Mouse (Mus musculus) MEL (cell line): ENCODE measurements around the gene Il11. TPM values are rescaled to one million over a fixed set of nuclear protein-coding genes. Genes with fewer than 3 reads are reported as not detected.

Source experiments
- DNase-seq: peaks from one replicate; pipeline ENCODE4 v3.0.0; 2011; ENCODE audit warnings: low read depth, low spot score
- H3K27ac ChIP-seq: 2 replicates; pipeline ENCODE4 v1.5.1; 2012; ENCODE audit warnings: low read depth, mild to moderate bottlenecking, control low read depth, low read length, moderate library complexity; ENCODE audit not compliant: control insufficient read depth
- H3K27me3 ChIP-seq, 2 experiments: fragments of 150-350 bp in 1 of 2; sonication (generic) in 1 of 2; 2 replicates each; pipeline ENCODE4 v1.6.1; 2012; ENCODE audit warnings: low read length in 2 of 2, mild to moderate bottlenecking in 2 of 2, improper control_type of control experiment in 1 of 2, moderate library complexity in 1 of 2; ENCODE audit not compliant: insufficient read depth in 2 of 2, control insufficient read depth in 1 of 2
- H3K36me3 ChIP-seq, 2 experiments: 2 replicates each; pipeline ENCODE4 v1.6.1; 2012 to 2014; ENCODE audit warnings: low read length in 2 of 2, improper control_type of control experiment in 1 of 2, inconsistent platforms in 1 of 2, mild to moderate bottlenecking in 1 of 2; ENCODE audit not compliant: insufficient read depth in 2 of 2, control insufficient read depth in 1 of 2
- H3K4me1 ChIP-seq, 2 experiments: fragments of 150-350 bp in 1 of 2; sonication (generic) in 1 of 2; 2 replicates each; pipeline ENCODE4 v1.6.1; 2012; ENCODE audit warnings: low read length in 2 of 2, improper control_type of control experiment in 1 of 2, mild to moderate bottlenecking in 1 of 2; ENCODE audit not compliant: insufficient read depth in 2 of 2, control insufficient read depth in 1 of 2
- H3K4me3 ChIP-seq, 2 experiments: fragments of 150-350 bp in 1 of 2; sonication (generic) in 1 of 2; 2 replicates each; pipeline ENCODE4 v1.5.1; 2012; ENCODE audit warnings: low read depth in 2 of 2, low read length in 2 of 2, mild to moderate bottlenecking in 2 of 2, moderate library complexity in 2 of 2, control low read depth in 1 of 2, improper control_type of control experiment in 1 of 2; ENCODE audit not compliant: control insufficient read depth in 1 of 2, insufficient read depth in 1 of 2
- H3K79me2 ChIP-seq: 2 replicates; pipeline ENCODE4 v1.6.1; 2012; ENCODE audit warnings: mild to moderate bottlenecking, low read length, moderate library complexity; ENCODE audit not compliant: control insufficient read depth, poor library complexity, insufficient read depth
- H3K9ac ChIP-seq: 2 replicates; pipeline ENCODE4 v1.6.1; 2012; ENCODE audit warnings: low read depth, mild to moderate bottlenecking, control low read depth, low read length, moderate library complexity; ENCODE audit not compliant: control insufficient read depth, poor library complexity, severe bottlenecking
- H3K9me3 ChIP-seq: fragments of 150-350 bp; sonication (generic); replicated peaks from 2 replicates; pipeline ENCODE4 v1.6.1; 2012; ENCODE audit warnings: mild to moderate bottlenecking, low read length, improper control_type of control experiment, moderate library complexity; ENCODE audit not compliant: insufficient read depth
- CHD1 ChIP-seq: IDR thresholded peaks from 2 replicates; pipeline ENCODE4 v1.6.1; 2012; ENCODE audit warnings: low read depth, mild to moderate bottlenecking, inconsistent platforms, low read length, improper control_type of control experiment
- CHD2 ChIP-seq: IDR thresholded peaks from 2 replicates; pipeline ENCODE4 v1.6.1; 2011; ENCODE audit warnings: low read length, improper control_type of control experiment
- HCFC1 ChIP-seq: IDR thresholded peaks from 2 replicates; pipeline ENCODE4 v1.6.1; 2012; ENCODE audit warnings: low read depth, mild to moderate bottlenecking, inconsistent platforms, low read length, improper control_type of control experiment, moderate library complexity
- KAT2A ChIP-seq: conservative IDR thresholded peaks from 2 replicates; pipeline ENCODE4 v1.6.1; 2012; ENCODE audit warnings: low read depth, low read length, improper control_type of control experiment, inconsistent platforms
- MAFK ChIP-seq: IDR thresholded peaks from 2 replicates; pipeline ENCODE4 v1.6.1; 2011; ENCODE audit warnings: low read depth, mild to moderate bottlenecking, low read length, improper control_type of control experiment, borderline replicate concordance
- MXI1 ChIP-seq: IDR thresholded peaks from 2 replicates; pipeline ENCODE4 v1.6.1; 2011; ENCODE audit warnings: mild to moderate bottlenecking, low read depth, low read length, improper control_type of control experiment
- NELFE ChIP-seq: IDR thresholded peaks from 2 replicates; pipeline ENCODE4 v1.6.1; 2011; ENCODE audit warnings: low read depth, low read length, improper control_type of control experiment
- POLR2A ChIP-seq, 2 experiments: IDR thresholded peaks; 2 replicates each; pipeline ENCODE4 v1.6.1; 2011 to 2012; ENCODE audit warnings: low read length in 2 of 2, mild to moderate bottlenecking in 2 of 2, control low read depth in 1 of 2, improper control_type of control experiment in 1 of 2, low read depth in 1 of 2, moderate library complexity in 1 of 2; ENCODE audit not compliant: control insufficient read depth in 1 of 2, insufficient read depth in 1 of 2, poor library complexity in 1 of 2
- POLR2AphosphoS2 ChIP-seq: IDR thresholded peaks from 2 replicates; pipeline ENCODE4 v1.6.1; 2011; ENCODE audit warnings: low read length, improper control_type of control experiment
- RCOR1 ChIP-seq: IDR thresholded peaks from 2 replicates; pipeline ENCODE4 v1.6.1; 2012; ENCODE audit warnings: low read depth, mild to moderate bottlenecking, inconsistent platforms, low read length, improper control_type of control experiment
- SIN3A ChIP-seq: IDR thresholded peaks from 2 replicates; pipeline ENCODE4 v1.6.1; 2012; ENCODE audit warnings: low read length, improper control_type of control experiment, inconsistent platforms
- SMC3 ChIP-seq: IDR thresholded peaks from 2 replicates; pipeline ENCODE4 v1.6.1; 2011; ENCODE audit warnings: low read depth, low read length, improper control_type of control experiment
- TBP ChIP-seq: IDR thresholded peaks from 2 replicates; pipeline ENCODE4 v1.8.0; 2011; ENCODE audit warnings: low read depth, low read length, improper control_type of control experiment
- USF2 ChIP-seq, 2 experiments: IDR thresholded peaks; 2 replicates each; pipeline ENCODE4 v1.6.1; 2011 to 2012; ENCODE audit warnings: improper control_type of control experiment in 2 of 2, low read length in 2 of 2, borderline replicate concordance in 1 of 2, inconsistent platforms in 1 of 2, low read depth in 1 of 2, mild to moderate bottlenecking in 1 of 2; ENCODE audit not compliant: insufficient read depth in 1 of 2
- polyA plus RNA-seq, 2 experiments: library from polyadenylated mRNA; stranded (reverse) in 1 of 2; unstranded in 1 of 2; fragments of >175 nt in 1 of 2; fragments of >200 nt in 1 of 2; gene quantifications; 2 replicates each; pipeline versions ENCODE4 v1.2.1 to v1.2.4; 2012; ENCODE audit warnings: low replicate concordance in 2 of 2, low read depth in 1 of 2; ENCODE audit not compliant: insufficient read length in 2 of 2, insufficient read depth in 1 of 2, missing spikeins in 1 of 2
- total RNA-seq: library from RNA; depleted of rRNA; stranded (reverse); fragments of 300-350 nt; gene quantifications from 2 replicates; pipeline ENCODE4 v1.2.3, GENCODE M21; 2012

Il11 gene
- total and polyA plus RNA-seq, 3 experiments, result 0.07 to 0.12 TPM; not detected in 1

GRCm38 (mm10) chr7:4741672-4742481, 40.8 kb downstream of the Il11 start:
- Histone ChIP-seq H3K27ac (no peak overlapping the region; the same call in 1 of the 2 replicates), H3K9me3 (no peaks in the 10 kb centered on the region)
- TF ChIP-seq CHD2 (no peak), POLR2AphosphoS2 (no peak), MAFK (no peak), MXI1 (0 out of 2 replicates have a peak, but pooled peaks have one; percentile 0), KAT2A (no peak), CHD1 (no peak), SMC3 (no peak), RCOR1 (no peak)

GRCm38 (mm10) chr7:4741151-4741550, 41.5 kb downstream of the Il11 start:
- Histone ChIP-seq H3K27me3 (no peaks in the 10 kb centered on the region), H3K36me3 (peaks cover 0 to 4% of the 10 kb centered on the region in 2 experiments; a peak in 2 of 4 replicates), H3K9me3 (no peaks in the 10 kb centered on the region), H3K4me1 (peaks cover 2 to 10% of the 10 kb centered on the region in 2 experiments), H3K27ac (peak overlapping the region; percentile 61), H3K79me2 (no peaks in the 10 kb centered on the region; the same call in 1 of the 2 replicates), H3K4me3 (peak overlapping the region; percentile 58 to 74), H3K9ac (peak overlapping the region; percentile 82)
- TF ChIP-seq SIN3A (peak; percentile 27; the same call in 1 of the 2 replicates), POLR2A (IDR thresholded peaks at IDR 0.05; ENCODE audit: control insufficient read depth in 1 of 2, insufficient read depth in 1 of 2, low read depth in 1 of 2, low read length in 2 of 2, poor library complexity in 1 of 2) (peak in 1 of 2 experiments; percentile 60; a peak in 2 of 4 replicates), TBP (0 out of 2 replicates have a peak, but pooled peaks have one; percentile 30), HCFC1 (0 out of 2 replicates have a peak, but pooled peaks have one; percentile 20), NELFE (peak; percentile 40), RCOR1 (no peak), USF2 (IDR thresholded peaks at IDR 0.05; ENCODE audit: borderline replicate concordance in 1 of 2, insufficient read depth in 1 of 2, low read depth in 1 of 2, low read length in 2 of 2) (no peak)
- DNase-seq, result peak; percentile 79

More at GRCm38 (mm10) chr7:4741672-4742481, 40.8 kb downstream of the Il11 start:
- no peak overlapping the region for H3K9ac ChIP-seq
- peaks cover 2 to 10% of the 10 kb centered on the region in 2 experiments for H3K4me1 ChIP-seq
- peak overlapping the region in 1 of 2 experiments; percentile 58; a peak in 1 of 4 replicates for H3K4me3 ChIP-seq
- H3K36me3 ChIP-seq, result peaks cover 0 to 4% of the 10 kb centered on the region in 2 experiments; a peak in 2 of 4 replicates
- no peak for DNase-seq
- no peaks in the 10 kb centered on the region; the same call in 1 of the 2 replicates for H3K79me2 ChIP-seq
- H3K27me3 ChIP-seq, result no peaks in the 10 kb centered on the region
